Mouse (Mus musculus): ENCODE measurements at regions not wholly inside any gene's neighbourhood (a gene's known extent, or its start where the extent isn't known, plus 50 kb on each side); places are given as distances from the start of the nearest gene placed in this dataset.
A peak's percentile ranks its signal among the peaks of the same experiment; 100 is the strongest.

DNA sequence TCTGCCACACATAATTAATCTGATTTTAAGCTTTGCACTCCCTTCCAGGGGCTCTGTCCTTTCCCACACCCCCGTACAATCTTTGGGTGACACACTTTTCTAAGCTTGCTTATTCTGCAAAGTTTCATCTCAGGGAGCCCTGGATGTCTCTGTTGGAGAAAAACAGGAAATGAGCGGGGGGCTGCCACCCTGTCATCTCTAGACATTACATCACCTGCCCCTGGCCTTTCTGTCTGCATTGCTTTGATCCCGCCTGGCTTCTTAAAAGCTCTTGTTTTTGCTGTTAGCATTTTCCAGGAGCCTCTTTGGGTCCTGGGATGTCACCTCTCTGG lies 180.2 kb upstream of the Map1b start:
- DNase-seq (ENCODE audit: low read depth in 3 of 3, low spot score in 3 of 3), result no peak
- Histone ChIP-seq H3K36me3 (replicated peaks; ENCODE audit: control insufficient read depth, insufficient read depth, low read depth) (no peaks in the 10 kb centered on the region), H3K4me2 (ENCODE audit: low read depth) (no peak overlapping the region), H3K27ac (no peak overlapping the region), H3K4me3 (ENCODE audit: insufficient read depth in 1 of 2, low read depth in 2 of 2, low read length in 2 of 2) (no peak overlapping the region), H3K27me3 (ENCODE audit: control insufficient read depth, insufficient read depth, low read length) (no peaks in the 10 kb centered on the region), H3K9ac (replicated peaks) (no peak overlapping the region), H3K4me1 (replicated peaks; ENCODE audit: control insufficient read depth in 2 of 2, insufficient read depth in 2 of 2, low read length in 1 of 2) (no peaks in the 10 kb centered on the region), H3K9me3 (ENCODE audit: control insufficient read depth, low read length) (no peaks in the 10 kb centered on the region)
- no peak for TF ChIP-seq EP300 (IDR thresholded peaks at IDR 0.05; ENCODE audit: low read depth)
- TF ChIP-seq CTCF (IDR thresholded peaks at IDR 0.05; ENCODE audit: low read depth), result no peak
- ATAC-seq (ENCODE audit: insufficient read depth), result no peak
- WGBS (ENCODE audit: insufficient replicate concordance), result 26% methylated on average over 3 of the region's 3 CpGs

GRCm38 (mm10) chr13:99695874-99696558 lies 179.7 kb upstream of the Map1b start:
- no peak overlapping the region for H3K4me2 ChIP-seq (ENCODE audit: low read depth)
- no peaks in the 10 kb centered on the region for H3K9me3 ChIP-seq (ENCODE audit: control insufficient read depth, low read length)
- no peak for DNase-seq (ENCODE audit: low read depth in 3 of 3, low spot score in 3 of 3)
- TF ChIP-seq EP300 (IDR thresholded peaks at IDR 0.05; ENCODE audit: low read depth) (no peak), CTCF (IDR thresholded peaks at IDR 0.05; ENCODE audit: low read depth) (no peak)
- H3K9ac ChIP-seq (replicated peaks), result no peak overlapping the region
- no peaks in the 10 kb centered on the region for H3K4me1 ChIP-seq (replicated peaks; ENCODE audit: control insufficient read depth in 2 of 2, insufficient read depth in 2 of 2, low read length in 1 of 2)
- H3K27ac ChIP-seq, result no peak overlapping the region
- H3K4me3 ChIP-seq (ENCODE audit: insufficient read depth in 1 of 2, low read depth in 2 of 2, low read length in 2 of 2), result no peak overlapping the region
- 53% methylated on average over 7 of the region's 7 CpGs for WGBS (ENCODE audit: insufficient replicate concordance)
- H3K36me3 ChIP-seq (replicated peaks; ENCODE audit: control insufficient read depth, insufficient read depth, low read depth), result no peaks in the 10 kb centered on the region
- no peak for ATAC-seq (ENCODE audit: insufficient read depth)
- H3K27me3 ChIP-seq (ENCODE audit: control insufficient read depth, insufficient read depth, low read length), result no peaks in the 10 kb centered on the region

- no peak overlapping the region for H3K27ac ChIP-seq
- H3K36me3 ChIP-seq (replicated peaks; ENCODE audit: control insufficient read depth, insufficient read depth, low read depth), result no peaks in the 10 kb centered on the region
- no peak for TF ChIP-seq CTCF (IDR thresholded peaks at IDR 0.05; ENCODE audit: low read depth)
- no peak for TF ChIP-seq EP300 (IDR thresholded peaks at IDR 0.05; ENCODE audit: low read depth)
- WGBS (ENCODE audit: insufficient replicate concordance), result 30% methylated on average over 3 of the region's 3 CpGs
- ATAC-seq (ENCODE audit: insufficient read depth) (no peak; the same call in 1 of the 2 replicates), DNase-seq (ENCODE audit: low read depth in 3 of 3, low spot score in 3 of 3) (no peak)
- no peaks in the 10 kb centered on the region for H3K27me3 ChIP-seq (ENCODE audit: control insufficient read depth, insufficient read depth, low read length)
- H3K4me1 ChIP-seq (replicated peaks; ENCODE audit: control insufficient read depth in 2 of 2, insufficient read depth in 2 of 2, low read length in 1 of 2), result peaks cover 0 to 6% of the 10 kb centered on the region in 2 experiments; a peak in 1 of 4 replicates
- no peaks in the 10 kb centered on the region for H3K9me3 ChIP-seq (ENCODE audit: control insufficient read depth, low read length)
- no peak overlapping the region for H3K9ac ChIP-seq (replicated peaks)
- no peak overlapping the region for H3K4me3 ChIP-seq (ENCODE audit: insufficient read depth in 1 of 2, low read depth in 2 of 2, low read length in 2 of 2)
- H3K4me2 ChIP-seq (ENCODE audit: low read depth), result no peak overlapping the region
Observed at GRCm38 (mm10) chr13:99679934-99680333, 163.6 kb upstream of the Map1b start.

GRCm38 (mm10) chr13:99679430-99679829 lies 163.1 kb upstream of the Map1b start:
- peak; percentile 80 for TF ChIP-seq EP300 (IDR thresholded peaks at IDR 0.05; ENCODE audit: low read depth)
- TF ChIP-seq CTCF (IDR thresholded peaks at IDR 0.05; ENCODE audit: low read depth), result no peak
- ATAC-seq (ENCODE audit: insufficient read depth), result peak; percentile 87

GRCm38 (mm10) chr13:99676393-99676792 lies 160.1 kb upstream of the Map1b start:
- TF ChIP-seq CTCF (IDR thresholded peaks at IDR 0.05; ENCODE audit: low read depth), result no peak
- TF ChIP-seq EP300 (IDR thresholded peaks at IDR 0.05; ENCODE audit: low read depth), result no peak
- 19% methylated on average over 1 of the region's 1 CpGs for WGBS (ENCODE audit: insufficient replicate concordance)
- DNase-seq (ENCODE audit: low read depth in 3 of 3, low spot score in 3 of 3), result no peak

More at GRCm38 (mm10) chr13:99679430-99679829, 163.1 kb upstream of the Map1b start:
- no peak overlapping the region for H3K4me3 ChIP-seq (ENCODE audit: insufficient read depth in 1 of 2, low read depth in 2 of 2, low read length in 2 of 2)
- no peak overlapping the region for H3K27ac ChIP-seq
- DNase-seq (ENCODE audit: low read depth in 3 of 3, low spot score in 3 of 3), result peak in 1 of 3 experiments; percentile 37
- peaks cover 0 to 6% of the 10 kb centered on the region in 2 experiments; a peak in 1 of 4 replicates for H3K4me1 ChIP-seq (replicated peaks; ENCODE audit: control insufficient read depth in 2 of 2, insufficient read depth in 2 of 2, low read length in 1 of 2)
- no peaks in the 10 kb centered on the region for H3K9me3 ChIP-seq (ENCODE audit: control insufficient read depth, low read length)
- H3K4me2 ChIP-seq (ENCODE audit: low read depth), result no peak overlapping the region
- H3K36me3 ChIP-seq (replicated peaks; ENCODE audit: control insufficient read depth, insufficient read depth, low read depth), result no peaks in the 10 kb centered on the region
- 2% methylated on average over 2 of the region's 2 CpGs for WGBS (ENCODE audit: insufficient replicate concordance)
- H3K27me3 ChIP-seq (ENCODE audit: control insufficient read depth, insufficient read depth, low read length), result no peaks in the 10 kb centered on the region
- H3K9ac ChIP-seq (replicated peaks), result no peak overlapping the region

More at GRCm38 (mm10) chr13:99676393-99676792, 160.1 kb upstream of the Map1b start:
- Histone ChIP-seq H3K27ac (no peak overlapping the region), H3K36me3 (replicated peaks; ENCODE audit: control insufficient read depth, insufficient read depth, low read depth) (no peaks in the 10 kb centered on the region), H3K27me3 (ENCODE audit: control insufficient read depth, insufficient read depth, low read length) (no peaks in the 10 kb centered on the region), H3K9me3 (ENCODE audit: control insufficient read depth, low read length) (no peaks in the 10 kb centered on the region), H3K4me1 (replicated peaks; ENCODE audit: control insufficient read depth in 2 of 2, insufficient read depth in 2 of 2, low read length in 1 of 2) (peaks cover 0 to 10% of the 10 kb centered on the region in 2 experiments; a peak in 3 of 4 replicates), H3K9ac (replicated peaks) (no peak overlapping the region), H3K4me2 (ENCODE audit: low read depth) (no peak overlapping the region), H3K4me3 (ENCODE audit: insufficient read depth in 1 of 2, low read depth in 2 of 2, low read length in 2 of 2) (no peak overlapping the region)
- ATAC-seq (ENCODE audit: insufficient read depth), result no peak
